Mouse (Mus musculus) activated CD4-positive, CD25-positive, alpha-beta regulatory T cell (primary cell): ENCODE results near the gene Lpar4. TPM values are rescaled to one million over a fixed set of nuclear protein-coding genes. Genes with fewer than 3 reads are reported as not detected.

ENCODE experiments used
- polyA plus RNA-seq, 2 experiments: library from polyadenylated mRNA; unstranded; fragments of 100-300 nt; shearing (Covaris generic); gene quantifications; one replicate each; pipeline ENCODE4 v1.2.1; 2017

Lpar4 gene
- polyA plus RNA-seq = under 1 TPM in 1 of 2 experiments, not detected in 1; 0.17 TPM

DNA sequence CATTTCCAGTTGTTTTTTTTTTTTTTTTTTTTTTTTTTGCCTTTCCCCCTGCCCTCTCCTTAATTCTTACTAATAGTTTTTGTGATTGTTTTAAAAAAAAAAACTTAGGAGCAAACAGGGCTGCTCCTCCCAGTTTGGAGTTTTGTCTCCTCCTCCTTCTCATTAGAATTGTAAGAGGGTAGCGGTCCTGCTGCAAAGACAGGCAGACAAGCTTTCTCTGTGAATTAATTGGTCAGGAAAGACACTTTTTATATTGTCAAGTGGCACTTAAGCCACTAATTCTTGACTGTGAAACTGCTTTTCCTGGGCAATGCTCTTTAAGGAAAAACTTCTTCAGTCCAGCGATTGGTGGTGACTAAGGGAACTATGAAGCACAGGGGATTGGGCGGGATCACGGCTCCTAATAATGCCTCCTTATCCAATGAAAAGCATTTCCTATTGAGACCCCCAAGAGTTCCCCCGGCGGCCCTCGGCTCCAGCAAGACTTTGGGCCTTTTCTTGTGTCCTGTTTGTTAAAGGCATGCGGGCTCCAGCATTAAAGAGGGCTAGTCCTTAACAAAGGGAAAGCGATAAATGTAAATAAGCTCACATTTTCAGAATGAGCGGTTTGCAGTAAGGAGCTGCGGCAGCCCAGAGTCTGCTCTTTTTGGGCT is at the start of gene Lpar4:
TSS of gene Lpar4 (plus strand) at position 451 of the 653 bp plus-strand sequence.

Other genes with a start within 250 kb of the Lpar4 start
- gene Rtl3, start 80.0 kb upstream of the Lpar4 start, polyA plus RNA-seq = under 1 TPM in 1 of 2 experiments, not detected in 1; 0.15 TPM
- gene P2ry10, start 167.9 kb downstream of the Lpar4 start, polyA plus RNA-seq = 10 to 100 TPM; 45.9 to 86.7 TPM
- 1 to 10 TPM; 2.7 to 5.3 TPM for gene P2ry10b, start 228.3 kb downstream of the Lpar4 start, polyA plus RNA-seq